Mouse (Mus musculus) kidney, postnatal 36 days (tissue): ENCODE results near the gene Emp1.

Source experiments
- DNase-seq, 2 experiments: peaks; one replicate each; pipeline ENCODE4 v3.0.0; 2021 to 2022; ENCODE audit warnings: mixed read lengths in 2 of 2

Gene Emp1

GRCm38 (mm10) chr6:135362459-135363159 is at the start of gene Emp1:
Emp1 (plus strand) TSS chr6:135362545.
- DNase-seq = peak; percentile 88

- DNase-seq = no peak
Measured at GRCm38 (mm10) chr6:135313981-135314380, 48.4 kb upstream of the Emp1 start.

GRCm38 (mm10) chr6:135316141-135316540 is 46.2 kb upstream of the Emp1 start:
- DNase-seq = no peak

DNA sequence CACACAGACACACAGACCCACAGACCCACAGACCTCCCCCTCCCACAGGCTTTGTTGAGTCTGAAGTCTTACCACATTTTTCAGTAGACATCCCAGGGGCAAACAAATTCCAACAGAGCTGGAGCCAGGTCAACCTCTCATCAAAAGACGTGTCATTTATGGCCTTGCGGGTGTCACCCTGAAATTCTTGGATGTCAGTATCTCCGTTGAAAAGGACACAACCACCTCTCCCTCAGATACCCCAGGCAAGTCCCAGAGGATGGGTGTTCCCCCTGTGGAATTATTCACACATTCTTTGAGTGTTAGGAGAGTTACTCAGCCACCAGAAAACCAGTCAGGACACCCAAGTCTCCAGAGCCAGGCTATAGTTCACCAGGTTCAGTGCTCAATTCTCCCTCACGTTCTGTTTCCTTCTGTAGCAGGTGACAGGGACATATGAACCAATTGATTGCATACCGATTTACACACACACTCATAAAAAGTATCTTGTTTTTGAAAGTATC is 42.9 kb upstream of the Emp1 start:
- DNase-seq = no peak

GRCm38 (mm10) chr6:135322749-135323148 is 39.6 kb upstream of the Emp1 start:
- DNase-seq = peak; percentile 37 to 55

GRCm38 (mm10) chr6:135323311-135323982 is 38.9 kb upstream of the Emp1 start:
- DNase-seq = peak; percentile 72 to 78

GRCm38 (mm10) chr6:135324111-135324510 is 38.2 kb upstream of the Emp1 start:
- no peak for DNase-seq

DNA sequence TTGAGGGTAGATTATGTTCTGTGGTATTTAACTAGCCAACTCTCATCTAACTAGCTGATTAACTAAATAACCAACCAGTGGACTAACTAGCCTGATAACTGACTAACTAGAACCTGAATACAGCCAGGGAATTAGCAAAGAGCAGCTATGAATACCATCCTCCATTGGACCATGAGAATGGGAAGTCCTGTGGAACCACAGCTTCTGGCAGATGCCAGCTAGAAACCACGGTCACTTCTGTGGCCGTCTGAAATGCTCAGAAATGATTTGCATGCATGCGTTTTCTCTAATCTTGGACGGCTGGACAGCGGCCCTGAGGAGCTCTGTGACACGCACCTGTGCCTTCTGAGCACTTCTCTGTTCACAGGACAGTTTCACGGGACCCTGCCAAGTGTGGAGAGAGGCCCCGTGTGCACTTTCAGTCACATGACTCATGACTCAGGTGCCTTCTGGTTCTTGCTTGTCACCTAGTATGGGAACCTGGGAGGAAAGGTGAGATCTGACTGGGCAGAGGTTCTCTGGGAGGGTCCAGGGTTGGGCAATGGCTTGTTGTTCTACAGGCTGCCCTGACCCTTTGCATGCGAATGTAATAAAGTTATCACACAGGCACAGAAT is 37.6 kb upstream of the Emp1 start:
- DNase-seq = no peak

GRCm38 (mm10) chr6:135326847-135327246 is 35.5 kb upstream of the Emp1 start:
- no peak for DNase-seq

DNA sequence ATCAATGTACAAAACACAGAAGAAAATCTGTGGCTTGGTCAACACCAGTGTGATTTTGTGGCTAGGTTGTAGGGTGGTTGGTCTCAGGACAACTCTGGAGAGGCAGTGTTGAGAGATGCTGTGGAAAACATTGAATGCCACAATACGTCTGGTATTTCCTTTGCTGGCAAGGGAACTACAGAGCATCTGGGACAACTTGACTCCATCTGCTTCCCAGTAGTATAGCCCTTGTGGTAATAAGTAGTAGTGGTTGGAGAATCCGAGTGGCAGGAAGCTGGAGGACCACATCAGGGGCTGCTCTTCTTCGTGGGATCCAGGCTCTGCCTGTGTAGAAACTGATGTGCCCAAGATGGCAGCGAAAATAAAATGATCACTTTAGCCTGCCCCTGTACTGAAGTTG is 30.4 kb upstream of the Emp1 start:
- no peak for DNase-seq

DNA sequence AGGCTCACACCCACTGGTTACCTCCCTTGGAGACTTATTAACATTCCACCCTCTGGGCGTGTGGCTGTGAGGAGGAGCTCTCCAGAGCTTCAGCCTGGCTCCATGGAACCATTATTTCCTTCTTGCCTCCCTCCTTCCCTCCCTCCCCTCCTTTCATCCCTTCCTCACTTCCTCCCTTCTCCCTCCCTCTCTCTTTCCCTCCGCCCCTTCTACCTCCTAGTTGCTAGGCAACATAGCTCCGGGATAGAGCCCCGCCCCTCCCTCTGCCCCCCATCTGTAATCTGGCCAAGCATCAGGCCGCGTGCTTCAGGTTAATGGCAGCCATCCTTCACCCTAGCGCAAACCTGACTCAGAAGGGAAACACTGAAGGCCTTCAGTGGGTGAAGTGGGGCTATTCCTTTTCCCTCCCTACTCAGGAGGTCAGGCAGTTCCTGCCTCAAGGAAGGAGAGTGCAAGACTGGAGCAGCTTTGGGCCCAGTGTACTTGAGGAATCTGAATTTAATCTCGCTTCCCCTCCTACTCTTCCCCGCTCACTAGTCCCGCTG is 29.5 kb upstream of the Emp1 start:
- DNase-seq = peak; percentile 41 to 43

DNA sequence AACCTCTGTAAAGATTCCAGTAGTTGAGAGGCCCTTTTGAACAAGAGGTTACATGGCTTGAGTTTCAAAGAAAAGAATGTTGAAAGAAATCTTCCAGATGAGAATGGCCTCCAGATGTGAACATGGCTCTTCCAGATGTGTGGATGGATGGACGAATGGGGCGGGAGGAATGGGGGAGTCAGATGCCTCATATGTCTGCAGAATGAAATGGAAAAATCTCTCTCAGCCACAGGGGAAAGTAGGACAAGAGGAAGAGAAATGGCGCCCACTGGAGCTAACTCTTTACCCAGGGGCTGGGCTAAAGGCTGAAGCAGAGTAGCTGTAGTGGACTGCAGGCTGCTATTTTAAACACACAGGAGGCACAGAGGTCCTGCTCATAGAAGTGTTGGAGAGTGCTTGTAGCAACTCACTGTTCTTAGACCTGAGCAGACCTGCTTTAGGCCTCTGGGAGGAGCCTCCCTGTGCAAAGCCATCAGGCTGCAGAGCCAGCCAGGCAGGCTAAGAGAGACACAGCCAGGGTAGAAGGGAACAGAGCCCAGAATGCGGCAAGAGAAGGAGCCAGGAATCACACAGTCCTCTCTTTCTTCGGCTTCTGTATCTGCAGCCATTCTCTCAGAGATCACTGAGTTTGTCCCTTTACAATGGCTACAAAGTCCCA is 28.2 kb upstream of the Emp1 start:
- peak; percentile 16 to 23 for DNase-seq

DNA sequence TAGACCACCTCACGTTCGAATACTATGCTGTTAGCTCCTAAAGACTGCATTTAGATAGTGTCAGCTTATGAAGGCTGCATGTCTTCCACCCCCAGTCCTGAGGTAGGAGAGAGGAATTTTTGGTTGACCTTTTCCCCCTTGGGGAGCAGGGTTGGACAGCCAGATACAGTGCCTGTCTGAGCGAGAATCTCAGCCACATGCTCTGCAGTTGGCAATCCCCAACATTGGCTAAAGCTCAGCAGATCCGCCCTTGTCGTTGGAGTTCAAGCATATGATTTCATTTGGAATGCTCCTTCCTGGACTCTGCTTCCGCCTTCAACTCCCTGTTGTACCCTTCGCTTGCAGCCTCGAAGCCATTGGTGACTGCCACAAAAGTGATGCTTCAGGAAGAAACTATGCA is 26.0 kb upstream of the Emp1 start:
- no peak for DNase-seq

DNA sequence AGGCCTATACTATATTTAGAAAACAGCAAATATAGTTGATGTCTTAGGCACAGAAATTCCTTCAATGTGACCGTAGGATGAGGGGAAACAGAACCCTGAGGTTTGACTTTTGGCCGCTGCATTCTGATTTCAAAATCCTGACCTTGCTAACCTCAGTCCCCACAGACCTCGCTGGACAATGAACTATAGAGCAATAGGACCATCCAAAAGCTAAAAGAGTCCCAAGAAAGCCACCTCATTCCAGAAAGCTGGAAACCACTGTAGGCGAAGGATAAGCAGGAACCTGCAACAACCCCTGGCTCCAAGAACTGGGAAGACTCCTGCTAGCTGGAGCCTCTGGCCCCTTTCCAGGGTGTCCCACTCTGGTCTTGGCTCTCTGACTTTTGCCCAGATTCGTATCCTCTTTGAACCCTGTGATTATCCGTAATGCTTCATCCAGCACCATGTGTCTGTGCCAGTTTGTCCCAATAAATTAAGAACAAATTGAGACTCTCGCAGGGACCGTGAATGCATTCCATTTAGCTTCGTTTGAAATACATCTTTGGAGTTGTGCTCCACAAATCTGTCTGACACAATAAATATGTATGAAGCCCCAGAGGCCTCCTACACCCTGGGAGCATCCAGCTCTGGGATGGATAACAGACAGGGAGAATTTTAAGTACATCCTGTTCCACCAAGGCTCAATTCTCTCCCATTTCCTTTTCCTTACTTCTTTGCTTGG is 21.8 kb upstream of the Emp1 start:
- peak; percentile 38 to 56 for DNase-seq

- peak; percentile 34 to 38 for DNase-seq
Measured at GRCm38 (mm10) chr6:135341076-135341378, 21.3 kb upstream of the Emp1 start.

GRCm38 (mm10) chr6:135351638-135352302 is 10.6 kb upstream of the Emp1 start:
- peak; percentile 77 to 87 for DNase-seq

DNA sequence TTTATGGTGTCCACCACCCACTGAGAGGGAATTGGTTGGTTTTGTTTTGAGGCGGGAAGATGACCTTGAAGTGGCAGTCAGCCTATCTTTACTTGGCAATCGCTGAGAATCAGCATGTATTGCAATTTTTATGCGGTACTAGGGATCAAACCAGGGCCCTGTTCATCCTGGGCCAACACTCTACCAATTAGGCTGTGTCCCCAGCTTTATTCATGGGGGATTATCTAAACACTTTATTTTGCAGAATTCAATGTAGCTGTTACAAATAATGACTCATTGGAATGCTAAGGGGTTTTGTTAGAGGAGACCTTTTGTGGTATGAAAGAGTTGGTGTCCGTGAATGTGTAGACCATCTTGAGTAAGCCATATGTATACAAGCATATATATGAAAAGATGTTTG is 9.8 kb upstream of the Emp1 start:
- DNase-seq = no peak

DNA sequence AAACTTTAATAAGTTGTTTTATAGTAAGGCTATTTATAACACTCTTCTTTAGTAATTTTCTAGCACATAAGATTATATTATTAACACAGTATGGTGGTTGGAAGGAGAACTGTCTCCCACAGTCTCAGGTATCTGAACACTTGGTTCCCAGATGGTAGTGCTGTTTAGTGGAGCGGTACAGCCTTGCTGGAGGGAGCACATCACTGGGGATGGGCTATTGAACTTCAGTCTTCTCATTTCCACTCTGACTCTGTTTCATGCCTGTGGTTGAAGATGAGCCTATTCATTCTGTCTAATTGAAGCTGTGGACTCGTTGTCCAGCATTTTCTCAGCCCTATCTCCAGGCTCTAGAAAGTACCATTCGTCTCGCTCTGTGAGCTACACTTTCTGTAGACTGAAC is 7.4 kb upstream of the Emp1 start:
- DNase-seq = no peak

- DNase-seq = no peak
Measured at GRCm38 (mm10) chr6:135360331-135360730, 2.0 kb upstream of the Emp1 start.

- DNase-seq = no peak
Measured at GRCm38 (mm10) chr6:135362098-135362458, 267 bp upstream of the Emp1 start.

DNA sequence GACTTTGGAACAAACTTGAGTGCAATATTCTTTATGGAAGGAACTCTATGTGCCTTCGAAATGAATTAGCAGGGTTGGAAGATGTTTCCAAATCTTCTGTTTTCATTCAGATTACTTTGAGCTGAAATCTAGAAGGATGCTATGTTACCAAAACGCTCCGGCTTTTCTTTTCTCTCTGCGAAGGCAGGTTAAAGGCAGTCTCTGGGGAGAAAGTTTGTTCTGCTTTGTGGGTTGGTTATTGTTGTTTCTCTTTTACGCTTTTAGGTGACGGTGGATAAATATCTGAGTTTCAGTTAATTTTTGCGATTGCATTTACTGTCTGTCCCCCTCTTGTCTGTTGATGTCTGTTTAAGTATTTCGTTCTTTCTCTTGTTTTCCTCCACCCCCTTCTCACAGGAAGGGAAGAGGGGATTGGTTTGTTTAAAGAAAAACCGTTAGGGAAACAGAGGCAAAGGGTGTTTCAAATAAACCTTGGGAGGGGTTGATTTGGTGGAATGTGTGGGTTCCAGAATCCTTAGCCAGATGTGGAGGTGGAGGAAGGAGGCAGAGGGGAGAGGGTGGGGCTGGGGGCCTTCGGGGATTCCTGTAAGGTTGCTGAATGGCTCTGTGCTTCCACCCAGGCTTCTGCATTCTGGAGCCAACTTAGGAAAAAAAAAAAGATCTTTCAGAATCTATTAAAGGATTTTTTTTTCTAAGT is 1.1 kb downstream of the Emp1 start:
- no peak for DNase-seq
